Mouse (Mus musculus): ENCODE data around the gene Trim72. TPM values are rescaled to one million over a fixed set of nuclear protein-coding genes. Genes with fewer than 3 reads are reported as not detected.

The Trim72 gene
- total and polyA plus RNA-seq, 3 experiments, result 0.13 TPM; not detected in 2

GRCm38 (mm10) chr7:128059091-128059490 is 55.3 kb downstream of the Trim72 start:
- TF ChIP-seq JUN (IDR thresholded peaks at IDR 0.05; ENCODE audit: insufficient read depth, low read depth, low read length) (no peak), SMC3 (IDR thresholded peaks at IDR 0.05; ENCODE audit: low read depth, low read length) (no peak), POLR2A (IDR thresholded peaks at IDR 0.05; ENCODE audit: low read depth, low read length) (no peak), UBTF (IDR thresholded peaks at IDR 0.05; ENCODE audit: low read depth, low read length) (no peak), IRF4 (IDR thresholded peaks at IDR 0.05; ENCODE audit: low read depth, low read length) (no peak), ZNF384 (IDR thresholded peaks at IDR 0.05; ENCODE audit: low read depth, low read length) (no peak), ETS1 (conservative IDR thresholded peaks at IDR 0.05; ENCODE audit: low read depth, low read length) (no peak), MAX (IDR thresholded peaks at IDR 0.05; ENCODE audit: low read length) (no peak), NRF1 (IDR thresholded peaks at IDR 0.05; ENCODE audit: low read depth, low read length) (no peak), CTCF (conservative IDR thresholded peaks at IDR 0.05 in 1 of 2, IDR thresholded peaks at IDR 0.05 in 1 of 2; ENCODE audit: low read depth in 2 of 2, low read length in 2 of 2) (no peak), GABPA (IDR thresholded peaks at IDR 0.05; ENCODE audit: insufficient replicate concordance, low read depth, low read length) (no peak)
- Histone ChIP-seq H3K9me3 (replicated peaks; ENCODE audit: low read length) (no peaks in the 10 kb centered on the region), H3K27me3 (replicated peaks) (peaks cover 3% of the 10 kb centered on the region), H3K9ac (ENCODE audit: insufficient read depth, low read depth) (no peak overlapping the region), H3K27ac (ENCODE audit: insufficient read depth, low read depth) (no peak overlapping the region), H3K4me3 (replicated peaks in 1 of 3; ENCODE audit: low read depth in 2 of 3, low read length in 2 of 3, poor library complexity in 1 of 3) (no peak overlapping the region), H3K4me1 (ENCODE audit: control insufficient read depth in 1 of 2, insufficient read depth in 2 of 2) (peaks cover 6 to 53% of the 10 kb centered on the region in 2 experiments), H3K79me2 (replicated peaks; ENCODE audit: control insufficient read depth, extremely low read depth, insufficient read depth, poor library complexity, severe bottlenecking) (no peaks in the 10 kb centered on the region), H3K36me3 (replicated peaks in 1 of 2; ENCODE audit: control insufficient read depth in 1 of 2, insufficient read depth in 1 of 2, low read length in 1 of 2) (no peaks in the 10 kb centered on the region), H3K4me2 (ENCODE audit: insufficient read depth, low read depth, poor library complexity, severe bottlenecking) (no peak overlapping the region)
- in situ Hi-C loops (cut with MboI; ENCODE audit: low pct_ligation_motif_present, low pct_unique_long_range_greater_than_20kb, low sequenced_read_pairs), result no loop called here
- dilution Hi-C loops (cut with MboI; ENCODE audit: extremely low pct_ligation_motif_present, extremely low pct_unique_long_range_greater_than_20kb, low sequenced_read_pairs), result no loop called here
- DNase-seq (ENCODE audit: extremely low read depth), result no peak

Other genes starting within 250 kb of the Trim72 start
Only the 20 nearest of the 25 such genes appear.
- gene Gm49388, start 218.3 kb upstream of the Trim72 start, total RNA-seq (2012; rRNA removed), result 0.98 and 2.2 TPM in 2 replicates
- not detected in 2 replicates for gene Gm49388, start 218.3 kb upstream of the Trim72 start, total RNA-seq (2014; rRNA removed)
- gene Gm49388, start 218.3 kb upstream of the Trim72 start, polyA plus RNA-seq (2012; ENCODE audit: insufficient read length, low read depth), result 4.3 and 4.7 TPM in 2 replicates
- 2.9 and 4.2 TPM in 2 replicates for gene Hsd3b7, start 203.3 kb upstream of the Trim72 start, total RNA-seq (2012; rRNA removed)
- 5.9 and 6.8 TPM in 2 replicates for gene Hsd3b7, start 203.3 kb upstream of the Trim72 start, total RNA-seq (2014; rRNA removed)
- gene Hsd3b7, start 203.3 kb upstream of the Trim72 start, polyA plus RNA-seq (2012; ENCODE audit: insufficient read length, low read depth), result 0.99 and 2.1 TPM in 2 replicates
- gene Stx4a, start 179.7 kb upstream of the Trim72 start, total RNA-seq (2012; rRNA removed), result 23.0 and 25.4 TPM in 2 replicates
- gene Stx4a, start 179.7 kb upstream of the Trim72 start, total RNA-seq (2014; rRNA removed), result 15.9 and 16.5 TPM in 2 replicates
- 50.5 and 59.0 TPM in 2 replicates for gene Stx4a, start 179.7 kb upstream of the Trim72 start, polyA plus RNA-seq (2012; ENCODE audit: insufficient read length, low read depth)
- 0.08 TPM in 1 of 2 replicates, not detected in the other for gene Stx1b, start 179.4 kb upstream of the Trim72 start, total RNA-seq (2012; rRNA removed)
- not detected in 2 replicates for gene Stx1b, start 179.4 kb upstream of the Trim72 start, total RNA-seq (2014; rRNA removed)
- 0.25 and 0.31 TPM in 2 replicates for gene Stx1b, start 179.4 kb upstream of the Trim72 start, polyA plus RNA-seq (2012; ENCODE audit: insufficient read length, low read depth)
- gene Zfp646, start 127.7 kb upstream of the Trim72 start, total RNA-seq (2012; rRNA removed), result 23.8 and 25.3 TPM in 2 replicates
- 9.3 and 10.6 TPM in 2 replicates for gene Zfp646, start 127.7 kb upstream of the Trim72 start, total RNA-seq (2014; rRNA removed)
- 16.6 and 18.8 TPM in 2 replicates for gene Zfp646, start 127.7 kb upstream of the Trim72 start, polyA plus RNA-seq (2012; ENCODE audit: insufficient read length, low read depth)
- 5.6 and 5.9 TPM in 2 replicates for gene Zfp668, start 127.1 kb upstream of the Trim72 start, total RNA-seq (2012; rRNA removed)
- gene Zfp668, start 127.1 kb upstream of the Trim72 start, total RNA-seq (2014; rRNA removed), result 2.4 and 2.6 TPM in 2 replicates
- gene Zfp668, start 127.1 kb upstream of the Trim72 start, polyA plus RNA-seq (2012; ENCODE audit: insufficient read length, low read depth), result 7.0 and 8.6 TPM in 2 replicates
- gene Prss53, start 113.0 kb upstream of the Trim72 start, total RNA-seq (2012; rRNA removed), result 0.04 TPM in 1 of 2 replicates, not detected in the other
- gene Prss53, start 113.0 kb upstream of the Trim72 start, total RNA-seq (2014; rRNA removed), result not detected in 2 replicates
- 0.30 and 0.35 TPM in 2 replicates for gene Prss53, start 113.0 kb upstream of the Trim72 start, polyA plus RNA-seq (2012; ENCODE audit: insufficient read length, low read depth)
- gene Gm21974, start 108.5 kb upstream of the Trim72 start, total RNA-seq (2012; rRNA removed), result not detected in 2 replicates
- not detected in 2 replicates for gene Gm21974, start 108.5 kb upstream of the Trim72 start, total RNA-seq (2014; rRNA removed)
- gene Gm21974, start 108.5 kb upstream of the Trim72 start, polyA plus RNA-seq (2012; ENCODE audit: insufficient read length, low read depth), result not detected in 2 replicates
- 0.25 TPM in 1 of 2 replicates, not detected in the other for gene Vkorc1, start 108.3 kb upstream of the Trim72 start, total RNA-seq (2012; rRNA removed)
- not detected in 2 replicates for gene Vkorc1, start 108.3 kb upstream of the Trim72 start, total RNA-seq (2014; rRNA removed)
- gene Vkorc1, start 108.3 kb upstream of the Trim72 start, polyA plus RNA-seq (2012; ENCODE audit: insufficient read length, low read depth), result 0.56 TPM in 1 of 2 replicates, not detected in the other
- 37.1 and 38.4 TPM in 2 replicates for gene Bckdk, start 99.9 kb upstream of the Trim72 start, total RNA-seq (2012; rRNA removed)
- gene Bckdk, start 99.9 kb upstream of the Trim72 start, total RNA-seq (2014; rRNA removed), result 54.9 and 61.8 TPM in 2 replicates
- gene Bckdk, start 99.9 kb upstream of the Trim72 start, polyA plus RNA-seq (2012; ENCODE audit: insufficient read length, low read depth), result 60.0 and 62.7 TPM in 2 replicates
- 24.3 and 30.3 TPM in 2 replicates for gene Kat8, start 91.4 kb upstream of the Trim72 start, total RNA-seq (2012; rRNA removed)
- gene Kat8, start 91.4 kb upstream of the Trim72 start, total RNA-seq (2014; rRNA removed), result 22.9 and 24.0 TPM in 2 replicates
- 17.5 and 18.0 TPM in 2 replicates for gene Kat8, start 91.4 kb upstream of the Trim72 start, polyA plus RNA-seq (2012; ENCODE audit: insufficient read length, low read depth)
- 0.08 TPM in 1 of 2 replicates, not detected in the other for gene Prss8, start 73.8 kb upstream of the Trim72 start, total RNA-seq (2012; rRNA removed)
- not detected in 2 replicates for gene Prss8, start 73.8 kb upstream of the Trim72 start, total RNA-seq (2014; rRNA removed)
- gene Prss8, start 73.8 kb upstream of the Trim72 start, polyA plus RNA-seq (2012; ENCODE audit: insufficient read length, low read depth), result not detected in 2 replicates
- 5.2 and 7.7 TPM in 2 replicates for gene Prss36, start 57.2 kb upstream of the Trim72 start, total RNA-seq (2012; rRNA removed)
- 6.6 and 8.3 TPM in 2 replicates for gene Prss36, start 57.2 kb upstream of the Trim72 start, total RNA-seq (2014; rRNA removed)
- gene Prss36, start 57.2 kb upstream of the Trim72 start, polyA plus RNA-seq (2012; ENCODE audit: insufficient read length, low read depth), result 6.1 and 7.8 TPM in 2 replicates
- 57.7 and 61.8 TPM in 2 replicates for gene Fus, start 36.5 kb upstream of the Trim72 start, total RNA-seq (2012; rRNA removed)
- 28.0 and 39.2 TPM in 2 replicates for gene Fus, start 36.5 kb upstream of the Trim72 start, total RNA-seq (2014; rRNA removed)
- gene Fus, start 36.5 kb upstream of the Trim72 start, polyA plus RNA-seq (2012; ENCODE audit: insufficient read length, low read depth), result 832 and 848 TPM in 2 replicates
- gene Pycard, start 10.1 kb upstream of the Trim72 start, total RNA-seq (2012; rRNA removed), result 51.1 and 52.5 TPM in 2 replicates
- 5.1 and 5.3 TPM in 2 replicates for gene Pycard, start 10.1 kb upstream of the Trim72 start, total RNA-seq (2014; rRNA removed)
- 8.1 and 10.3 TPM in 2 replicates for gene Pycard, start 10.1 kb upstream of the Trim72 start, polyA plus RNA-seq (2012; ENCODE audit: insufficient read length, low read depth)
- 0.13 TPM in 2 replicates for gene Itgam, start 58.7 kb downstream of the Trim72 start, total RNA-seq (2012; rRNA removed)
- 0.48 and 0.50 TPM in 2 replicates for gene Itgam, start 58.7 kb downstream of the Trim72 start, total RNA-seq (2014; rRNA removed)
- gene Itgam, start 58.7 kb downstream of the Trim72 start, polyA plus RNA-seq (2012; ENCODE audit: insufficient read length, low read depth), result 1.1 TPM in 2 replicates
- gene Gm49368, start 58.7 kb downstream of the Trim72 start, total RNA-seq (2012; rRNA removed), result not detected in 2 replicates
- gene Gm49368, start 58.7 kb downstream of the Trim72 start, total RNA-seq (2014; rRNA removed), result not detected in 2 replicates
- not detected in 2 replicates for gene Gm49368, start 58.7 kb downstream of the Trim72 start, polyA plus RNA-seq (2012; ENCODE audit: insufficient read length, low read depth)
- 0.17 and 0.21 TPM in 2 replicates for gene Itgax, start 125.6 kb downstream of the Trim72 start, total RNA-seq (2012; rRNA removed)
- gene Itgax, start 125.6 kb downstream of the Trim72 start, total RNA-seq (2014; rRNA removed), result 0.26 and 0.51 TPM in 2 replicates
- 0.93 and 0.99 TPM in 2 replicates for gene Itgax, start 125.6 kb downstream of the Trim72 start, polyA plus RNA-seq (2012; ENCODE audit: insufficient read length, low read depth)
- not detected in 2 replicates for gene Itgad, start 150.4 kb downstream of the Trim72 start, total RNA-seq (2012; rRNA removed)
- gene Itgad, start 150.4 kb downstream of the Trim72 start, total RNA-seq (2014; rRNA removed), result not detected in 2 replicates
- not detected in 2 replicates for gene Itgad, start 150.4 kb downstream of the Trim72 start, polyA plus RNA-seq (2012; ENCODE audit: insufficient read length, low read depth)
- gene Cox6a2, start 202.4 kb downstream of the Trim72 start, total RNA-seq (2012; rRNA removed), result 1.0 and 4.1 TPM in 2 replicates
- gene Cox6a2, start 202.4 kb downstream of the Trim72 start, total RNA-seq (2014; rRNA removed), result 0.43 and 1.1 TPM in 2 replicates
- gene Cox6a2, start 202.4 kb downstream of the Trim72 start, polyA plus RNA-seq (2012; ENCODE audit: insufficient read length, low read depth), result 0.70 and 0.98 TPM in 2 replicates